9 mouse cellular contexts compared by ENCODE assay signal in the genomic region with DNA sequence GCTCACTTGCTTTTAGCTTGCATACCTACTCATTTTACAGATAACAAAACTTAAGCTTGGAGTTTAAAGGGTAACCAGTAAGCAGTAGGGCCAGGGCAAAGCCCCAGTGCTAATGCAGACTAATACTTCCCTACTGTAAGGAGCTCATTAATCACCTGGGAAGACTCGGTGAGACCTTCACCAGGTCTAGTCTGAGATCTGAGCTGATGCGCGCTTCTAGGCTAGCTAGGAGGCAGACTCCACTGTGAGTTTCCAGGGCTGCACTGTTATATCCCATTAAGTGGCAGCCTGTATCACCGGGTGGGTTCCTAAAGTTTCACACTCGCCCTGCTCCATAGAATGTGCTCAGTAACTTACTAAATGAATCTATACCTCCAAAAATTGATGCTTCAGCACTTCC. TPM values are rescaled to one million over a fixed set of nuclear protein-coding genes. Genes with fewer than 3 reads are reported as not detected.
A peak's percentile ranks its signal among the peaks of the same experiment; 100 is the strongest.
DNase-seq lines count a peak whose midpoint lies in the region; ATAC-seq and TF ChIP-seq lines count a peak whose summit lies in the region.
"Had no signal": no experiment of that assay in that cellular context is flagged by ENCODE, and none has a peak within 500 bp of the region (broad histone marks: within the 10 kb centered on the region; RNA-seq: fewer than 3 reads in every experiment).

No protein-coding gene starts in this region.

- H3ac ChIP-seq in myocyte (ENCODE audit: control insufficient read depth, insufficient read length): no peak overlapping the region

- WGBS in heart, postnatal 0 days: 26% methylated on average over 5 of the region's 5 CpGs
- 11% methylated on average over 5 of the region's 5 CpGs for WGBS in hindbrain, embryonic 15.5 days

- peak overlapping the region; percentile 61 for H3K4me2 ChIP-seq in heart, postnatal 0 days (ENCODE audit: low read depth, low read length)
- H3K4me2 ChIP-seq in hindbrain, embryonic 15.5 days: peak overlapping the region; percentile 95
- peak overlapping the region; percentile 73 for H3K4me2 ChIP-seq in myocyte (ENCODE audit: low read depth)

- H3K36me3 ChIP-seq in heart, postnatal 0 days (replicated peaks; ENCODE audit: control insufficient read depth, insufficient read depth, low read length): no peaks in the 10 kb centered on the region
- no peaks in the 10 kb centered on the region for H3K36me3 ChIP-seq in hindbrain, embryonic 15.5 days
- no peaks in the 10 kb centered on the region for H3K36me3 ChIP-seq in myocyte (ENCODE audit: control insufficient read depth, insufficient read depth)

- TF ChIP-seq CTCF in heart, postnatal 0 days (IDR thresholded peaks at IDR 0.05; ENCODE audit: low read depth): no peak

- no peak for DNase-seq in heart, postnatal 0 days (ENCODE audit: low spot score)
- no peak for DNase-seq in heart, adult 11 months
- DNase-seq in ovary, postnatal 36 days (ENCODE audit: low spot score): no peak
- no peak for DNase-seq in right cerebral cortex, postnatal 14 days
- no peak for DNase-seq in left cerebral cortex, adult 18-20 months (ENCODE audit: low spot score in 2 of 2)

- no peak for TF ChIP-seq POLR2A in myocyte (IDR thresholded peaks at IDR 0.05; ENCODE audit: insufficient read length, low read depth)

- no peak overlapping the region for H3K9ac ChIP-seq in heart, postnatal 0 days (replicated peaks; ENCODE audit: low read depth, low read length)
- no peak overlapping the region for H3K9ac ChIP-seq in hindbrain, embryonic 15.5 days

- peak overlapping the region; percentile 31; the same call in 1 of the 2 replicates for H3K27ac ChIP-seq in heart, postnatal 0 days (ENCODE audit: low read depth)
- H3K27ac ChIP-seq in hindbrain, embryonic 15.5 days (replicated peaks): no peak overlapping the region

- no peak for ATAC-seq in heart, postnatal 0 days (ENCODE audit: insufficient read depth, low read depth)
- 0 out of 2 replicates have a peak, but pooled peaks have one; percentile 1 for ATAC-seq in common myeloid progenitor, adult 5-6 weeks (replicated peaks; ENCODE audit: low read depth, poor library complexity, severe bottlenecking)
- ATAC-seq in hindbrain, embryonic 15.5 days (ENCODE audit: low FRiP score, low read depth): peak; percentile 43; the same call in 1 of the 2 replicates

- TF ChIP-seq EP300 in heart, postnatal 0 days (IDR thresholded peaks at IDR 0.05; ENCODE audit: low read depth): no peak

- H3K4me1 ChIP-seq in heart, postnatal 0 days (ENCODE audit: control insufficient read depth, insufficient read depth): peaks cover 6% of the 10 kb centered on the region; the same call in 1 of the 2 replicates
- peaks cover 19% of the 10 kb centered on the region for H3K4me1 ChIP-seq in hindbrain, embryonic 15.5 days (replicated peaks)

- no peaks in the 10 kb centered on the region for H3K79me2 ChIP-seq in myocyte (ENCODE audit: control insufficient read depth, insufficient read depth)

- no peaks in the 10 kb centered on the region for H3K27me3 ChIP-seq in heart, postnatal 0 days (ENCODE audit: control insufficient read depth, insufficient read depth, low read length)
- H3K27me3 ChIP-seq in hindbrain, embryonic 15.5 days: peaks cover 14% of the 10 kb centered on the region
- no peaks in the 10 kb centered on the region for H3K27me3 ChIP-seq in myocyte (ENCODE audit: control insufficient read depth, insufficient read depth, insufficient read length)
- H3K27me3 ChIP-seq: Patski had no signal

- no peaks in the 10 kb centered on the region for H3K9me3 ChIP-seq in heart, postnatal 0 days (replicated peaks; ENCODE audit: control insufficient read depth, low read length)
- H3K9me3 ChIP-seq in hindbrain, embryonic 15.5 days: no peaks in the 10 kb centered on the region

- peak overlapping the region; percentile 54 for H3K4me3 ChIP-seq in heart, postnatal 0 days (ENCODE audit: low read depth, low read length)
- peak overlapping the region; percentile 85 for H3K4me3 ChIP-seq in hindbrain, embryonic 15.5 days
- peak overlapping the region; percentile 39 for H3K4me3 ChIP-seq in myocyte

TF ChIP-seq in myocyte, 11 proteins besides CTCF, POLR2A, EP300 and RAD21:
- TF ChIP-seq E2F4 (IDR thresholded peaks at IDR 0.05; ENCODE audit: insufficient read depth) (no peak), MYOD1 (IDR thresholded peaks at IDR 0.05; ENCODE audit: control insufficient read depth in 1 of 3, insufficient read length in 2 of 3, low read depth in 2 of 3) (no peak), SRF (IDR thresholded peaks at IDR 0.05; ENCODE audit: control insufficient read depth, insufficient read length, low read depth) (no peak)

RNA-seq across cellular contexts. Expression of a gene that starts 1.6 kb away (rescaled TPM):
- total RNA-seq in heart, postnatal 0 days (2014; rRNA removed; ENCODE audit: low replicate concordance): 8.0 and 10.6 TPM in 2 replicates
- polyA plus RNA-seq in heart, postnatal 0 days (2015; fragmentation: Nextera tagmentation; extraction: Ambion mirVana): 6.0 and 6.3 TPM in 2 replicates
- total RNA-seq in common myeloid progenitor, adult 5-6 weeks (2017): 17.7 and 20.7 TPM in 2 replicates
- polyA plus RNA-seq in hindbrain, embryonic 15.5 days (2015; fragmentation: Nextera tagmentation; extraction: Ambion mirVana): 17.6 and 20.6 TPM in 2 replicates
- polyA plus RNA-seq in myocyte (2012; fragmentation: generic; extraction: Trizol): 3.3 TPM
- total RNA-seq in left cerebral cortex, adult 18-20 months (2021): 10 to 100 TPM; 29.5 to 30.8 TPM

RNA-seq across cellular contexts. Expression of a gene that starts 21.4 kb away (rescaled TPM):
- not detected in 2 replicates for total RNA-seq in heart, postnatal 0 days (2014; rRNA removed; ENCODE audit: low replicate concordance)
- not detected in 2 replicates for polyA plus RNA-seq in heart, postnatal 0 days (2015; fragmentation: Nextera tagmentation; extraction: Ambion mirVana)
- total RNA-seq in common myeloid progenitor, adult 5-6 weeks (2017): not detected in 2 replicates
- polyA plus RNA-seq in hindbrain, embryonic 15.5 days (2015; fragmentation: Nextera tagmentation; extraction: Ambion mirVana): 0.09 and 0.12 TPM in 2 replicates
- not detected for polyA plus RNA-seq in myocyte (2012; fragmentation: generic; extraction: Trizol)
- not detected for total RNA-seq in left cerebral cortex, adult 18-20 months (2021)

RNA-seq across cellular contexts. Expression of a gene that starts 43.3 kb away (rescaled TPM):
- total RNA-seq in heart, postnatal 0 days (2014; rRNA removed; ENCODE audit: low replicate concordance): not detected in 2 replicates
- not detected in 2 replicates for polyA plus RNA-seq in heart, postnatal 0 days (2015; fragmentation: Nextera tagmentation; extraction: Ambion mirVana)
- not detected in 2 replicates for total RNA-seq in common myeloid progenitor, adult 5-6 weeks (2017)
- polyA plus RNA-seq in hindbrain, embryonic 15.5 days (2015; fragmentation: Nextera tagmentation; extraction: Ambion mirVana): not detected in 2 replicates
- not detected for polyA plus RNA-seq in myocyte (2012; fragmentation: generic; extraction: Trizol)
- total RNA-seq in left cerebral cortex, adult 18-20 months (2021): not detected

RNA-seq across cellular contexts. Expression of a gene that starts 47.4 kb away (rescaled TPM):
- total RNA-seq in heart, postnatal 0 days (2014; rRNA removed; ENCODE audit: low replicate concordance): 32.2 and 49.9 TPM in 2 replicates
- 97.6 and 99.1 TPM in 2 replicates for polyA plus RNA-seq in heart, postnatal 0 days (2015; fragmentation: Nextera tagmentation; extraction: Ambion mirVana)
- total RNA-seq in common myeloid progenitor, adult 5-6 weeks (2017): 89.0 and 118 TPM in 2 replicates
- 44.6 and 45.2 TPM in 2 replicates for polyA plus RNA-seq in hindbrain, embryonic 15.5 days (2015; fragmentation: Nextera tagmentation; extraction: Ambion mirVana)
- polyA plus RNA-seq in myocyte (2012; fragmentation: generic; extraction: Trizol): 47.9 TPM
- total RNA-seq in left cerebral cortex, adult 18-20 months (2021): 10 to 100 TPM; 39.3 to 43.3 TPM

RNA-seq across cellular contexts. Expression of a gene that starts 57.3 kb away (rescaled TPM):
- not detected in 2 replicates for total RNA-seq in heart, postnatal 0 days (2014; rRNA removed; ENCODE audit: low replicate concordance)
- not detected in 2 replicates for polyA plus RNA-seq in heart, postnatal 0 days (2015; fragmentation: Nextera tagmentation; extraction: Ambion mirVana)
- not detected in 2 replicates for total RNA-seq in common myeloid progenitor, adult 5-6 weeks (2017)
- polyA plus RNA-seq in hindbrain, embryonic 15.5 days (2015; fragmentation: Nextera tagmentation; extraction: Ambion mirVana): not detected in 2 replicates
- polyA plus RNA-seq in myocyte (2012; fragmentation: generic; extraction: Trizol): not detected
- total RNA-seq in left cerebral cortex, adult 18-20 months (2021): not detected
- polyA plus RNA-seq: Patski had no signal
